Mouse (Mus musculus): Measurements from ENCODE around the gene Cln5.

Gene Cln5

DNA sequence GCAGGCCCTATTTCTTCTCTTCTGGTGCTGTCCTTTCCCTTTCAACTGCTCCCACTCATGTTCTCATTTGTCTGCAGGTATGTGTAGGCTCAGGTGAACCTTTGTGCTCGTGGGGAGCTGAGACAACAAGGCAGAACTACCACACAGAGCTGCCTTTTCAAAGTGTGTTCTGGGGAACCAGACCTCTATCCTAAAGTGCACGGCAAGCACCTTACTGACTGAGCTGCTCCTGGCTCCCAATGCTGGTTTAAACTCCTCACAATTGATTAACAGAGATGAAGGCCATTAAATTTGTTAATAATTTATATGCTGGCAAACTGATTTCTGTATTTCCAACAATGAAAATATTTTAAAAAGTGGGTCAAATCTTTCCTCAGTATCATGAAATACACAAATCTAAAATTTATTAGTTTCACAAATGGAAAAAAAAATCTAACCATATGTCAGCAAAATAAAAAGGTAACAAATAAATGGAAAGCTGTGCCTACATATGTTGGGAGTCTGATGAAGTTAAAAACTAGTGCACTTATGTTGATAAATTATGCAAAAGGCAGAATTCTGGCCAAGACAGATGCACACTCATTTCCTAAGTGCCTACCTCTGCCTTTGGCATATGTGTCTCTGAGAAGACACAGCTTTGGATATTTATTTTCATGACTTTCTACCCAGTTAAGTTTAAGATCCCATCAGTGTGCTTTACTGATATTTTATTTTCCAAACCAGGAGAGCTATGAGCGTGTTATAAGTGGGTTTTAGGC lies 42.8 kb downstream of the Cln5 start:
- DNase-seq: no peak

DNA sequence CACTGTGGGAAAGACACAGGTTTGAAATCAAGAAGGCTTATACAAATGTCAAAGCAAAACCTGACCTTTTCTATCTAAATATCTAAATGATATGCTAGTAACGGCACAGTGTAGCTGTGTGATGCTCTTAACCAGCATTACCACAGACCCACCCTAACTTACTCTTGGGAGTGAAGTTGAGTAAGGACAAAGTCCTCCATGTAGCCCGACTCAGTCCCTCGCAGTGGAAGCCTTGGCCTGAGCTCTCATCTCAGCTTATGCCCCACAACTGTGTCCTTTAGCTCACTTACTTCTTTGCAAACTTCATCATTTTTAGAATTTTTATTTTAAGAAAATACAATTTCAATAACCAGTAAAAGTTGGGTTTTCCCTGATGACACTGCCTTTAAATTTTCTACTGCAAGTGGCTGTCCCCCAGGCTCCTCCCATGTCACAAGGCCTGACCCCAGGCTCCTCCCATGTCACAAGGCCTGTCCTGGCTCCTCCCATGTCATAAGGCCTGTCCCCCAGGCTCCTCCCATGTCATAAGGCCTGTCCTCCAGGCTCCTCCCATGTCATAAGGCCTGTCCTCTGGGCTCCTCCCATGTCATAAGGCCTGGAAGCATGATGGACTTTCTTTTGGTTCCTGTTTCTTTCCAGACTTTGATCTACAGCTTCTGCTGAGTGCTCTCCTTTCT lies 45.1 kb downstream of the Cln5 start:
- no peak for DNase-seq

DNA sequence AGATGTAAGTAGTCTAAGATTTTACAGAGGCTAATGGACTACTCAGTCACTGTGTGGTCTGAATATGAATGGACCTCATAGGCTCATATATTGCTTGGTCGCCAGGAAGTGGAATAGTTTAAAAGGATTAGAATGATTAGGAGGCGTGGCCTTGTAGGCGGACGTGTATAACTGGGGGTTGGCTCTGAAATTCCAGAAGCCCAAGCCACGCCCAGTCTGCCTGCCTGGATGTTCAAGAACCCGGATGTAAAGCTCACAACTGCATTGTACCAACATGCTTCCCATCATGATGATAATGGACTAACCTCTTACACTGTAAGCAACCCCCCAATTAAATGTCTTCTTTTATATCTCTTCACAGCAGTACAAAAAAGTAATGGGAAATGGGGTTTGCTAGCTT lies 55.7 kb downstream of the Cln5 start:
- DNase-seq: no peak
